Mouse (Mus musculus): Measurements from ENCODE around the gene Grik5. TPM values are rescaled to one million over a fixed set of nuclear protein-coding genes. Genes with fewer than 3 reads are reported as not detected.
A peak's percentile ranks its signal among the peaks of the same experiment; 100 is the strongest.

The Grik5 gene
- total and polyA plus RNA-seq, 2 experiments from 2014 or later: 15.8 to 106 TPM

- Histone ChIP-seq H3K9ac (no peak overlapping the region), H3K36me3 (ENCODE audit: insufficient read depth) (peaks cover 51% of the 10 kb centered on the region), H3K27ac (ENCODE audit: low read depth, low read length) (no peak overlapping the region), H3K9me3 (ENCODE audit: low read length) (no peaks in the 10 kb centered on the region), H3K4me3 (ENCODE audit: low read depth, low read length) (no peak overlapping the region), H3K4me2 (ENCODE audit: low read depth) (no peak overlapping the region), H3K4me1 (ENCODE audit: insufficient read depth) (peaks cover 11% of the 10 kb centered on the region; the same call in 1 of the 2 replicates), H3K27me3 (ENCODE audit: insufficient read depth, low read length) (no peaks in the 10 kb centered on the region)
- 85% methylated on average over 12 of the region's 12 CpGs for WGBS
- TF ChIP-seq CTCF (IDR thresholded peaks at IDR 0.05; ENCODE audit: low read depth): no peak
- DNase-seq (no peak), ATAC-seq (no peak)
These were observed 7.4 kb upstream of the Grik5 start for GRCm38 (mm10) chr7:25079496-25080026.

GRCm38 (mm10) chr7:25077414-25077755, 5.2 kb upstream of the Grik5 start:
- ATAC-seq: no peak
- H3K27ac ChIP-seq (ENCODE audit: low read depth, low read length): peak overlapping the region; percentile 93
- peak overlapping the region; percentile 85 for H3K9ac ChIP-seq
- H3K4me1 ChIP-seq (ENCODE audit: insufficient read depth): peaks cover 18% of the 10 kb centered on the region
- no peak for DNase-seq
- TF ChIP-seq CTCF (IDR thresholded peaks at IDR 0.05; ENCODE audit: low read depth): no peak; the same call in 1 of the 2 replicates
- H3K36me3 ChIP-seq (ENCODE audit: insufficient read depth): peaks cover 31% of the 10 kb centered on the region
- 1% methylated on average over 33 of the region's 33 CpGs for WGBS
- H3K27me3 ChIP-seq (ENCODE audit: insufficient read depth, low read length): no peaks in the 10 kb centered on the region
- H3K9me3 ChIP-seq (ENCODE audit: low read length): no peaks in the 10 kb centered on the region
- H3K4me2 ChIP-seq (ENCODE audit: low read depth): peak overlapping the region; percentile 67
- H3K4me3 ChIP-seq (ENCODE audit: low read depth, low read length): peak overlapping the region; percentile 82

DNA sequence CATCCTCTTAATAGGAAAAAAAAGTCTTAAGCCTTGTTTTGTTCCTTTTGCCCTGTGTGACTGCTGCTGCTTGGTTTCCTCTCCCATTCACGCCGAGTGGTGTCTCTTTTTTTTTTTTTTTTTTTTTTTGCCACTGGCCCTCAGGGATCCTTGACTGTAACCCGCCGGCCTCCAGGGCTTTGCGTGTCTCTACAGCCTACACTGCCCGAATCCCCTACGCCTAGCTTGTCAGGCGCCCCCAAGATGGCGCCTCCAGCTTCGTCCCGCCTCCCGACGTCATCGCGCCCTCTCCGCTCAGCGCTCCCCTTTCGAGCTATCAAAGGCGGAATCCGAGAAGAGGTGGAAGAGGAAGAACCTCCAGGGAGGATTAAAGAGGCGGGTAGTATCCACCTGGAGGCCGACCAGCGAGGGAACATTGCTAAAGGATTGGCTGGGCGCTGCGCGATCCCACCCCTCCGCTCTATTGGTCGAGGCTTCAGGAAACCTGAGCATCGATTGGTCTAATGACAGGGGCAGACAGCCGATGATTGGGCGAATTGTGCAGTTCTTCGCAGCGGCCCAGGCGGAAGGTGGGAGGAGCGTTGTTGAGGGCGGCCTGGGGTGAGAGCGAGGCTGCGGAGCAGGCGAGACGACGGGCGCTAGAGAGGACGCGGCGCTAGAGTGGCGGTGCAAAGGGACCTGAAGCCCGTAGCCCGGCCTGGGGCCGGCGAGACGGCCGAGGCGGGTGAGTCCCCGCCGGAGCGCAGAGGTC, 4.7 kb upstream of the Grik5 start:
- Histone ChIP-seq H3K27ac (ENCODE audit: low read depth, low read length) (peak overlapping the region; percentile 93), H3K27me3 (ENCODE audit: insufficient read depth, low read length) (no peaks in the 10 kb centered on the region), H3K9me3 (ENCODE audit: low read length) (no peaks in the 10 kb centered on the region), H3K9ac (peak overlapping the region; percentile 85), H3K4me3 (ENCODE audit: low read depth, low read length) (peak overlapping the region; percentile 82), H3K36me3 (ENCODE audit: insufficient read depth) (peaks cover 25% of the 10 kb centered on the region), H3K4me2 (ENCODE audit: low read depth) (peak overlapping the region; percentile 67), H3K4me1 (ENCODE audit: insufficient read depth) (peaks cover 18% of the 10 kb centered on the region)
- DNase-seq: peak; percentile 99
- under 1% methylated on average over 56 of the region's 56 CpGs for WGBS
- ATAC-seq: peak; percentile 96
- TF ChIP-seq CTCF (IDR thresholded peaks at IDR 0.05; ENCODE audit: low read depth): peak; percentile 22; the same call in 1 of the 2 replicates

GRCm38 (mm10) chr7:25076296-25076662, 4.1 kb upstream of the Grik5 start:
- Histone ChIP-seq H3K4me1 (ENCODE audit: insufficient read depth) (peaks cover 18% of the 10 kb centered on the region), H3K9ac (peak overlapping the region; percentile 57), H3K4me2 (ENCODE audit: low read depth) (peak overlapping the region; percentile 64), H3K9me3 (ENCODE audit: low read length) (no peaks in the 10 kb centered on the region), H3K4me3 (ENCODE audit: low read depth, low read length) (peak overlapping the region; percentile 39), H3K36me3 (ENCODE audit: insufficient read depth) (peaks cover 20% of the 10 kb centered on the region), H3K27ac (ENCODE audit: low read depth, low read length) (peak overlapping the region; percentile 91), H3K27me3 (ENCODE audit: insufficient read depth, low read length) (no peaks in the 10 kb centered on the region)
- no peak for DNase-seq
- 18% methylated on average over 7 of the region's 7 CpGs for WGBS
- TF ChIP-seq CTCF (IDR thresholded peaks at IDR 0.05; ENCODE audit: low read depth): no peak
- ATAC-seq: no peak

DNA sequence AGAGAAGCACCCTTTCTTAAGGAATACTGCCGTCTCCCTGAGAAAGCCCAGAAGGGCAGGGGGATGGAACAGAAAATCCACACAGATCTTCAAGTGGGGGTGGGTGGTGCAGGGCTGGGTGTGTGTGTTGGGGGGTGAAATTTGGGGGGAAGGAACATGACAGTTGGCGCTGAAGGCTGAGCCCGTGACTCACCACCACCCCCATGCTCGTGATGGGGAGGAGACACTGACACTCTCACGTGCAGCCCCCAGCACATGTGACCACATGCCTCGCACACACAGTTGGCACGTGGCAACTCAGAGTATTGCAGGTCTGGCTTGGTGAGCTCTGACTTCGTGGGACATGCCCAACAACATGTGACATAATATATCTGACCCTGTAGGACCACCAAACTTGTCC, 1.8 kb upstream of the Grik5 start:
- 69% methylated on average over 8 of the region's 8 CpGs for WGBS
- DNase-seq (peak; percentile 33), ATAC-seq (no peak)
- Histone ChIP-seq H3K9ac (no peak overlapping the region), H3K9me3 (ENCODE audit: low read length) (no peaks in the 10 kb centered on the region), H3K27me3 (ENCODE audit: insufficient read depth, low read length) (no peaks in the 10 kb centered on the region), H3K4me2 (ENCODE audit: low read depth) (no peak overlapping the region), H3K36me3 (ENCODE audit: insufficient read depth) (0 out of 2 replicates have a peak, but pooled peaks cover 3% of the 10 kb centered on the region), H3K4me3 (ENCODE audit: low read depth, low read length) (no peak overlapping the region), H3K27ac (ENCODE audit: low read depth, low read length) (peak overlapping the region; percentile 95), H3K4me1 (ENCODE audit: insufficient read depth) (peaks cover 34% of the 10 kb centered on the region)
- TF ChIP-seq CTCF (IDR thresholded peaks at IDR 0.05; ENCODE audit: low read depth): 0 out of 2 replicates have a peak, but pooled peaks have one; percentile 5

GRCm38 (mm10) chr7:25072716-25073390, 707 bp upstream of the Grik5 start:
- H3K4me3 ChIP-seq (ENCODE audit: low read depth, low read length): peak overlapping the region; percentile 71
- H3K9ac ChIP-seq: peak overlapping the region; percentile 94
- peaks cover 27% of the 10 kb centered on the region for H3K4me1 ChIP-seq (ENCODE audit: insufficient read depth)
- peak; percentile 8; the same call in 1 of the 2 replicates for ATAC-seq
- H3K27me3 ChIP-seq (ENCODE audit: insufficient read depth, low read length): no peaks in the 10 kb centered on the region
- H3K9me3 ChIP-seq (ENCODE audit: low read length): no peaks in the 10 kb centered on the region
- H3K4me2 ChIP-seq (ENCODE audit: low read depth): peak overlapping the region; percentile 87
- under 1% methylated on average over 18 of the region's 33 CpGs for WGBS
- peaks cover 9% of the 10 kb centered on the region for H3K36me3 ChIP-seq (ENCODE audit: insufficient read depth)
- TF ChIP-seq CTCF (IDR thresholded peaks at IDR 0.05; ENCODE audit: low read depth): no peak
- peak overlapping the region; percentile 95 for H3K27ac ChIP-seq (ENCODE audit: low read depth, low read length)
- peak; percentile 78 for DNase-seq

GRCm38 (mm10) chr7:25068724-25069123, 3.4 kb downstream of the Grik5 start:
- DNase-seq (peak; percentile 71), ATAC-seq (peak; percentile 40)
- TF ChIP-seq CTCF (IDR thresholded peaks at IDR 0.05; ENCODE audit: low read depth): no peak
- Histone ChIP-seq H3K9me3 (ENCODE audit: low read length) (no peaks in the 10 kb centered on the region), H3K4me3 (ENCODE audit: low read depth, low read length) (no peak overlapping the region), H3K4me2 (ENCODE audit: low read depth) (peak overlapping the region; percentile 23), H3K27ac (ENCODE audit: low read depth, low read length) (no peak overlapping the region), H3K4me1 (ENCODE audit: insufficient read depth) (peaks cover 23% of the 10 kb centered on the region), H3K9ac (no peak overlapping the region), H3K27me3 (ENCODE audit: insufficient read depth, low read length) (no peaks in the 10 kb centered on the region), H3K36me3 (ENCODE audit: insufficient read depth) (peaks cover 49% of the 10 kb centered on the region)
- WGBS: 6% methylated on average over 2 of the region's 2 CpGs

All from forebrain, postnatal 0 days (tissue).